Mouse (Mus musculus): ENCODE data around the gene Pip5k1c.

Pip5k1c gene

GRCm38 (mm10) chr10:81365672-81366476 lies 73.1 kb downstream of the Pip5k1c start, which contains the start of gene 4930404N11Rik:
Gene 4930404N11Rik (minus strand): TSS chr10:81365816.
- no peak for DNase-seq (ENCODE audit: low read depth in 2 of 2, low spot score in 2 of 2)

- DNase-seq (ENCODE audit: low read depth in 2 of 2, low spot score in 2 of 2): no peak
Observed at GRCm38 (mm10) chr10:81366477-81367206, 73.9 kb downstream of the Pip5k1c start.

- DNase-seq (ENCODE audit: low read depth in 2 of 2, low spot score in 2 of 2): no peak
Observed at GRCm38 (mm10) chr10:81367207-81367495, 74.4 kb downstream of the Pip5k1c start.
